Mouse (Mus musculus) urinary bladder, adult 2 months (tissue): Measurements from ENCODE around the gene Gm6040. TPM values are rescaled to one million over a fixed set of nuclear protein-coding genes. Genes with fewer than 3 reads are reported as not detected.

Experiments
- DNase-seq: peaks from one replicate; pipeline ENCODE4 v3.0.0; 2022; ENCODE audit warnings: low spot score
- polyA plus RNA-seq: library from polyadenylated mRNA; depleted of rRNA; stranded (reverse); fragments of >200 nt; gene quantifications from 2 replicates; pipeline ENCODE4 v1.2.3, GENCODE M21; 2012; rRNA removed

The Gm6040 gene
- not detected in 2 replicates for polyA plus RNA-seq

DNA sequence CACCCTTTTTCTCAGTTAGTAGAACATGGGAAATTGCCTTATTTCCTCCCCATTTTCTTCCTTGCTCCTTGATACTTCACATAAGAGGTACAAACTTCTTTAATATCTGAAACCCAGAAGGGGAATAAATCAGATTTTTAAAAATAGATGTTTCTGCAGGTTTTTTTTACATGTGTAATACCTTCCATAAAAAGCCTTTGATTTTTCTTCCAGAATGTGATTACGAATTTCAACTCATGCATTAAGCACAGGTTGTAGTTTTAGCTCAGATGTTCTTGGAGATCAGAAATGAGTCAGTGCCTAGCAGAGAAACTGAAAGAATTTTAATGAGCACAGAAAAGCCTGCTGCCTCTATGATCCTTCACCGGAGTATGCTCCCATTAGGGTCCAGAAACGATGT is at the start of gene Gm6040:
Gene Gm6040, minus strand, starts transcription at position 101 of the 400 bp plus-strand sequence.
- DNase-seq, result no peak

DNA sequence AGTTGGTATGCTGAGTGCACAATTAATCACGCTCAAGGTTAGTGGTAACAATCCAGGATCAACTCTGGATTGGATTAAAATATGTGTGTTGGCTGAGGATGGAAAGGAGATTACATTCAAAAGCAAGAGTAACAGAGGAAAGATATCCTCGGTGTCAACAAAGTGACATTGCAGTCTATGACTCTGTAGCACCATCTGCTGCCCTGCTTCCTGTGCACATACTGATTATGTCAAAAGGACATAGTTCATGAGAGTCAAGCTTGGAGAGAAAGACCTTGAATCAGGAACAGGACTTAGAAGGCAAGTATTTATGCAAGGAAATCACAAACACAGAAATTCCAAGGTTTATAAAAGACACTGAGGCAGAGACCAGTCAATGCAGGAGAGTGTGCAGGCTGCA is 42.7 kb upstream of the Gm6040 start:
- no peak for DNase-seq

DNA sequence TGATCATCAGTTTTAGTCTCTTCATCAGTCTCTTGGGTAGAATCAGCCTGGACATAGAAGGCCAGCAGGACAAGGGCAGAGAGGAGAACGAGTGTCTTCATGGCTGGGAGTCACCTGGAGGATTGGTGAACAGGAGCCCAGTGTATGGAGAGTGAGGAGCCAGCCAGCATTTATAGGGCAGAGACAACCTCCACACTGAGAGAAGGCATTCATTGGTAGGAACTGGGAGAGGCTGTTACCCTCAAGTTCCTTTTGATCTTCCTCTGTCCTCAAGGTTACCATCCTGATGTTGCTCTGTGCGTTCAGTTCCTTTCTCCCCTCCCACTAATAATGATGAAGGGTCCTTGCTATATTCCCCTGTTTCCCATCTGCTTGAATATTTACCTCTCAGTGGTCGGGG is 22.7 kb upstream of the Gm6040 start, which contains the start of gene AY761185:
Gene AY761185, minus strand, starts transcription at position 101 of the 400 bp plus-strand sequence.
- DNase-seq, result no peak

DNA sequence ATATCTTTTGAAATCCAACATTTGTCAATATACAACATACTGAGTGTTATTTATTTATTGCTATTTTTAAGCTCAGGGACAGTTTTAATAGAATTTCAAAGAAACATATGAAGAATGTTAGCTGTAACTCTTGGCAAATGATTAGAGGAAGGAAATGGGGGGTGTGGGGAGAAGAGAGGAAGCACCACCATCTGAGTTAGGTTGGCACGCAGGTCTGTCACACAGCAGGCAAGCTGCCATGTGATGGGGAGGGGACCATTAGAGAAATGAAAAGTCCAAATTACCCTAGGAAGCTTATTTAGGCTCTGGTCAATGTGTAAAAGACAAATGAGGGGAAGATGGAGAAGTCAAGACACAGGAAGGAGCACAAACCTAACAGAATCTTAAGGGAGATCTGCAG is 9.6 kb downstream of the Gm6040 start:
- DNase-seq, result no peak

DNA sequence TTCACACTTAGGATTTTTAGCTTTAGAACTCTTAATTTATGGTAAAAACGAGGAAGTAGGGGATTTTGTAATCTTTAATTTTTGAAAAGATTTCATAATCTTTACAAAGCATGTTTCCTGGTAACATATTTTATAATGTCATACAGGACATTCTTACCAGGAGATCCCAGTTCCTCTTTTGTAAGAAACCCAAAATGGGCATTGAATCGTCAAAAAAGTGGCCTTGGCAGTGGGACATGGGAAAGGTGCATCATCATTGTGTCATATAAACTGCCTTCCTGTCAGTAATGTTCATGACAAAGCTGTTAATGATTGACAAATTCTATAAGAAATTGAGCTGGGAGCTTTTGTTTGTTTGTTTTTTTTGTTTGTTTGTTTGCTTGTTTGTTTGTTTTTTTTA is 13.6 kb downstream of the Gm6040 start:
- DNase-seq, result no peak

DNA sequence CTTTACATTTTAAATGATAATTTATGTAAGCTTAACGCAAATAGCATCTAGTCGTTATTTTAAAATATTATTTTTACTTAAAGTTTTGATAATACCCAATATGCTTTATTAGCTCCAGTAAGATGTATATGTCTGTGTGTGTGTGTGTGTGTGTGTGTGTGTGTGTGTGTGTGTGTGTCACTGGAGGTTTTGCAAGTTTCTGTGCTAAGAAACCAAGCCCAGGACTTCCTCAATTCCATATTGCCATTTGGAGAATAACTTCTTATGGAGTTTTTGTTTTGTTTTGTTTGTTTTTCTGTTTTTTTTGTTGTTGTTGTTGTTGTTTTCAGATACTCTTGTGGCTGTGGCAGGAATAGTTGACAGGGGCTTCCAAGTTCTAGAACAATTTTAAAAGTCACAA is 14.8 kb downstream of the Gm6040 start:
- DNase-seq, result no peak

DNA sequence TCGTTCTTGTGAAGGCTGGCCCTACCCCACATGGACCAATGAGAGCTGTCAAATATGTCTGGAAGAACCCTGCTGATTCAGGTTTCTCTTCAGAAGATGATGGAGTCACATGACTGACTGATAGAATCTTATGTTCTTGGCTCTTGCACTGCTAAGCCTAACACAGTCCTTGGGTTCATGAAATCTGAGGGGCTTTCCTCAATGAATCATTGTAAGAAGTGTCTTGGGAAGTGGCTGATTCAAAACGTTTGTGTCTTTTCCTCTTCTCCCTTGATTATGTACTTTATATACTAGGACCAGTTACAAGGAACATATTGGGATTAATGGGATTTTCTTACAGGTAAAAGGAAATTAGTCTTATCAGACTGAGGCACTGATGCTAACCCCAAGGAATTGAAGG is 19.3 kb downstream of the Gm6040 start, which contains the start of gene Gm15056:
Gene Gm15056, minus strand, starts transcription at position 101 of the 400 bp plus-strand sequence.
- DNase-seq, result no peak

DNA sequence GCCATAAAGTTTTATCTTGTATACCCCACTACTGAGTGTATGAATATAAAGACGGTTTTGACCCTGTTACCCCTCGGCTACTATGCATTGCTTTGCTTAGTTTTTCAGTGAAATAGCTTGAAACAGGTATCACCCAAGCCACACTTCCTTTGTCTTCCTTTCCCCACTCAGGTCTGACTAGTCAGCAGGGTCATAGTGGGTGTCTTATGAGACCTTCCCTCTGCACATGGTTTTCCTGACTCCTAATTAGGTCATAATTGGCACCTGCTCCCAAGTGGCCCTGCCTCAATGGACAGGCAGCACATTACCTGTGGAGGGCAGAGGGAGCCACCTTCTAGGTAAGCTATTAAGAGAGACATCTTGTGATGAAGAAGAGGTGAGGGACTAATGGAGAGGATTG is 29.5 kb downstream of the Gm6040 start, which contains the start of gene Defb33:
Gene Defb33, plus strand, starts transcription at position 301 of the 400 bp plus-strand sequence.
- no peak for DNase-seq

DNA sequence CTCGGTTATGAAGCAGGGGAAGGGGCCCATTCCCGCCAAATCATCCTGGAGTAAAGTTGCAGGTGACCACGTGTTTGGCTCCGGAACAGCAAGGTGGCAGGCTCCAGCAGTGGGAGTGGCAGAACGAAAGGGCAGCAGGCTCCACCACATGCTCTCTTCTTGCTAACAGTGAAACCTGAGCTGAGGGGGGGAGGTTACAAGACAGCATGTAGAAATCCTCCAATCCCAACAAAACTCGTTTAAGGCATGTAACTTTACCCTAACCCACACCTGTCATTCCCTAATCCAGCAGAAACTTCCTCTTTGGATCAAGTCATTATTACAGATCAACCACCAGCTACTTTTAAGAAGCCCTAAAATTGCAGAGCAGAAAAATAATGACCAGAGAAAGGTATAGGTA is 47.3 kb downstream of the Gm6040 start:
- DNase-seq, result no peak

Other genes with a start within 250 kb of the Gm6040 start
- gene Defb33, start 29.4 kb downstream of the Gm6040 start, polyA plus RNA-seq, result not detected in 2 replicates
- gene Gm15056, start 19.4 kb downstream of the Gm6040 start, polyA plus RNA-seq, result not detected in 2 replicates
- not detected in 2 replicates for gene AY761185, start 22.6 kb upstream of the Gm6040 start, polyA plus RNA-seq
- gene Defa21, start 103.5 kb upstream of the Gm6040 start, polyA plus RNA-seq, result not detected in 2 replicates
- not detected in 2 replicates for gene Defa23, start 133.0 kb upstream of the Gm6040 start, polyA plus RNA-seq
- 0.25 TPM in 1 of 2 replicates, not detected in the other for gene Defa35, start 143.0 kb upstream of the Gm6040 start, polyA plus RNA-seq
- gene Defa25, start 162.4 kb upstream of the Gm6040 start, polyA plus RNA-seq, result not detected in 2 replicates
- gene Gm14851, start 174.0 kb upstream of the Gm6040 start, polyA plus RNA-seq, result not detected in 2 replicates
- not detected in 2 replicates for gene Defa30, start 212.6 kb upstream of the Gm6040 start, polyA plus RNA-seq
- gene Defa22, start 240.2 kb upstream of the Gm6040 start, polyA plus RNA-seq, result not detected in 2 replicates